Mouse (Mus musculus): ENCODE data around the gene Rnf212.

GRCm38 (mm10) chr5:108714149-108714548 lies 60.6 kb downstream of the Rnf212 start:
- TF ChIP-seq POLR2A (IDR thresholded peaks at IDR 0.05; ENCODE audit: borderline replicate concordance, extremely low read depth, low read depth, low read length), result no peak
- TF ChIP-seq CTCF (IDR thresholded peaks at IDR 0.05; ENCODE audit: insufficient read depth, low read length), result no peak

Data from lung, adult 2 months (tissue).